Mouse (Mus musculus): ENCODE data around the gene Klhdc2. TPM values are rescaled to one million over a fixed set of nuclear protein-coding genes. Genes with fewer than 3 reads are reported as not detected.

The Klhdc2 gene
- polyA plus RNA-seq, 1 experiment from 2014 or later: 111 TPM

Other genes starting within 250 kb of the Klhdc2 start
- gene Rps29, start 137.5 kb upstream of the Klhdc2 start, polyA plus RNA-seq (2015; fragmentation: Nextera tagmentation; extraction: Ambion mirVana): 1,239 and 1,758 TPM in 2 replicates
- 19.5 and 21.3 TPM in 2 replicates for gene Lrr1, start 127.9 kb upstream of the Klhdc2 start, polyA plus RNA-seq (2015; fragmentation: Nextera tagmentation; extraction: Ambion mirVana)
- 551 and 592 TPM in 2 replicates for gene Rpl36al, start 112.6 kb upstream of the Klhdc2 start, polyA plus RNA-seq (2015; fragmentation: Nextera tagmentation; extraction: Ambion mirVana)
- 63.4 and 65.2 TPM in 2 replicates for gene Mgat2, start 112.5 kb upstream of the Klhdc2 start, polyA plus RNA-seq (2015; fragmentation: Nextera tagmentation; extraction: Ambion mirVana)
- gene Gm49383, start 99.6 kb upstream of the Klhdc2 start, polyA plus RNA-seq (2015; fragmentation: Nextera tagmentation; extraction: Ambion mirVana): 28.2 and 30.7 TPM in 2 replicates
- 8.2 and 8.8 TPM in 2 replicates for gene Dnaaf2, start 98.3 kb upstream of the Klhdc2 start, polyA plus RNA-seq (2015; fragmentation: Nextera tagmentation; extraction: Ambion mirVana)
- 24.2 and 24.4 TPM in 2 replicates for gene Gm49384, start 92.4 kb upstream of the Klhdc2 start, polyA plus RNA-seq (2015; fragmentation: Nextera tagmentation; extraction: Ambion mirVana)
- 23.1 and 24.0 TPM in 2 replicates for gene Pole2, start 68.5 kb upstream of the Klhdc2 start, polyA plus RNA-seq (2015; fragmentation: Nextera tagmentation; extraction: Ambion mirVana)
- 7.6 and 10.6 TPM in 2 replicates for gene Klhdc1, start 55.5 kb upstream of the Klhdc2 start, polyA plus RNA-seq (2015; fragmentation: Nextera tagmentation; extraction: Ambion mirVana)
- gene Nemf, start 60.5 kb downstream of the Klhdc2 start, polyA plus RNA-seq (2015; fragmentation: Nextera tagmentation; extraction: Ambion mirVana): 84.7 and 88.7 TPM in 2 replicates
- 59.8 and 73.7 TPM in 2 replicates for gene Arf6, start 75.5 kb downstream of the Klhdc2 start, polyA plus RNA-seq (2015; fragmentation: Nextera tagmentation; extraction: Ambion mirVana)
- gene Gm9887, start 75.8 kb downstream of the Klhdc2 start, polyA plus RNA-seq (2015; fragmentation: Nextera tagmentation; extraction: Ambion mirVana): 1.8 and 2.4 TPM in 2 replicates